Mouse (Mus musculus) MEL (cell line): ENCODE measurements around the gene Wdr3. TPM values are rescaled to one million over a fixed set of nuclear protein-coding genes. Genes with fewer than 3 reads are reported as not detected.

ENCODE experiments used
- DNase-seq: peaks from one replicate; pipeline ENCODE4 v3.0.0; 2011; ENCODE audit warnings: low read depth, low spot score
- H3K27ac ChIP-seq: 2 replicates; pipeline ENCODE4 v1.5.1; 2012; ENCODE audit warnings: low read depth, mild to moderate bottlenecking, control low read depth, low read length, moderate library complexity; ENCODE audit not compliant: control insufficient read depth
- H3K27me3 ChIP-seq, 2 experiments: fragments of 150-350 bp in 1 of 2; sonication (generic) in 1 of 2; 2 replicates each; pipeline ENCODE4 v1.6.1; 2012; ENCODE audit warnings: low read length in 2 of 2, mild to moderate bottlenecking in 2 of 2, improper control_type of control experiment in 1 of 2, moderate library complexity in 1 of 2; ENCODE audit not compliant: insufficient read depth in 2 of 2, control insufficient read depth in 1 of 2
- H3K36me3 ChIP-seq, 2 experiments: 2 replicates each; pipeline ENCODE4 v1.6.1; 2012 to 2014; ENCODE audit warnings: low read length in 2 of 2, improper control_type of control experiment in 1 of 2, inconsistent platforms in 1 of 2, mild to moderate bottlenecking in 1 of 2; ENCODE audit not compliant: insufficient read depth in 2 of 2, control insufficient read depth in 1 of 2
- H3K4me1 ChIP-seq, 2 experiments: fragments of 150-350 bp in 1 of 2; sonication (generic) in 1 of 2; 2 replicates each; pipeline ENCODE4 v1.6.1; 2012; ENCODE audit warnings: low read length in 2 of 2, improper control_type of control experiment in 1 of 2, mild to moderate bottlenecking in 1 of 2; ENCODE audit not compliant: insufficient read depth in 2 of 2, control insufficient read depth in 1 of 2
- H3K4me3 ChIP-seq, 2 experiments: fragments of 150-350 bp in 1 of 2; sonication (generic) in 1 of 2; 2 replicates each; pipeline ENCODE4 v1.5.1; 2012; ENCODE audit warnings: low read depth in 2 of 2, low read length in 2 of 2, mild to moderate bottlenecking in 2 of 2, moderate library complexity in 2 of 2, control low read depth in 1 of 2, improper control_type of control experiment in 1 of 2; ENCODE audit not compliant: control insufficient read depth in 1 of 2, insufficient read depth in 1 of 2
- H3K79me2 ChIP-seq: 2 replicates; pipeline ENCODE4 v1.6.1; 2012; ENCODE audit warnings: mild to moderate bottlenecking, low read length, moderate library complexity; ENCODE audit not compliant: control insufficient read depth, poor library complexity, insufficient read depth
- H3K9ac ChIP-seq: 2 replicates; pipeline ENCODE4 v1.6.1; 2012; ENCODE audit warnings: low read depth, mild to moderate bottlenecking, control low read depth, low read length, moderate library complexity; ENCODE audit not compliant: control insufficient read depth, poor library complexity, severe bottlenecking
- H3K9me3 ChIP-seq: fragments of 150-350 bp; sonication (generic); replicated peaks from 2 replicates; pipeline ENCODE4 v1.6.1; 2012; ENCODE audit warnings: mild to moderate bottlenecking, low read length, improper control_type of control experiment, moderate library complexity; ENCODE audit not compliant: insufficient read depth
- BHLHE40 ChIP-seq: IDR thresholded peaks from 2 replicates; pipeline ENCODE4 v1.6.1; 2012; ENCODE audit warnings: low read depth, mild to moderate bottlenecking, inconsistent platforms, low read length, improper control_type of control experiment, borderline replicate concordance
- CHD1 ChIP-seq: IDR thresholded peaks from 2 replicates; pipeline ENCODE4 v1.6.1; 2012; ENCODE audit warnings: low read depth, mild to moderate bottlenecking, inconsistent platforms, low read length, improper control_type of control experiment
- CHD2 ChIP-seq: IDR thresholded peaks from 2 replicates; pipeline ENCODE4 v1.6.1; 2011; ENCODE audit warnings: low read length, improper control_type of control experiment
- CTCF ChIP-seq, 3 experiments: IDR thresholded peaks in 2 of 3; conservative IDR thresholded peaks in 1 of 3; 2 replicates each; pipeline ENCODE4 v1.5.1; 2011 to 2012; ENCODE audit warnings: low read length in 3 of 3, low read depth in 2 of 3, mild to moderate bottlenecking in 2 of 3, improper control_type of control experiment in 1 of 3, inconsistent platforms in 1 of 3, mixed read lengths in 1 of 3, moderate library complexity in 1 of 3; ENCODE audit not compliant: control insufficient read depth in 1 of 3, insufficient read depth in 1 of 3, poor library complexity in 1 of 3, severe bottlenecking in 1 of 3
- E2F4 ChIP-seq: IDR thresholded peaks from 2 replicates; pipeline ENCODE4 v1.6.1; 2011; ENCODE audit warnings: low read depth, low read length, improper control_type of control experiment, borderline replicate concordance
- ELF1 ChIP-seq: IDR thresholded peaks from 2 replicates; pipeline ENCODE4 v1.6.1; 2014; ENCODE audit warnings: low read depth, mild to moderate bottlenecking, inconsistent platforms, low read length, improper control_type of control experiment, moderate library complexity
- EP300 ChIP-seq, 2 experiments: IDR thresholded peaks; 2 replicates each; pipeline ENCODE4 v1.6.1; 2011; ENCODE audit warnings: improper control_type of control experiment in 2 of 2, low read length in 2 of 2, low read depth in 1 of 2, mild to moderate bottlenecking in 1 of 2
- ETS1 ChIP-seq: IDR thresholded peaks from 2 replicates; pipeline ENCODE4 v1.6.1; 2012; ENCODE audit warnings: low read depth, mild to moderate bottlenecking, inconsistent platforms, low read length, improper control_type of control experiment, moderate library complexity
- GABPA ChIP-seq: IDR thresholded peaks from 2 replicates; pipeline ENCODE4 v1.6.1; 2012; ENCODE audit warnings: low read depth, mild to moderate bottlenecking, inconsistent platforms, low read length, improper control_type of control experiment, moderate library complexity
- GATA1 ChIP-seq: IDR thresholded peaks from 2 replicates; pipeline ENCODE4 v1.6.1; 2011; ENCODE audit warnings: low read depth, low read length, improper control_type of control experiment
- HCFC1 ChIP-seq: IDR thresholded peaks from 2 replicates; pipeline ENCODE4 v1.6.1; 2012; ENCODE audit warnings: low read depth, mild to moderate bottlenecking, inconsistent platforms, low read length, improper control_type of control experiment, moderate library complexity
- KAT2A ChIP-seq: conservative IDR thresholded peaks from 2 replicates; pipeline ENCODE4 v1.6.1; 2012; ENCODE audit warnings: low read depth, low read length, improper control_type of control experiment, inconsistent platforms
- MAFK ChIP-seq: IDR thresholded peaks from 2 replicates; pipeline ENCODE4 v1.6.1; 2011; ENCODE audit warnings: low read depth, mild to moderate bottlenecking, low read length, improper control_type of control experiment, borderline replicate concordance
- MAX ChIP-seq: IDR thresholded peaks from 2 replicates; pipeline ENCODE4 v1.6.1; 2011; ENCODE audit warnings: low read length, improper control_type of control experiment
- MAZ ChIP-seq: IDR thresholded peaks from 2 replicates; pipeline ENCODE4 v1.6.1; 2012; ENCODE audit warnings: low read depth, mild to moderate bottlenecking, inconsistent platforms, low read length, improper control_type of control experiment
- MYB ChIP-seq: IDR thresholded peaks from 2 replicates; pipeline ENCODE4 v1.6.1; 2011; ENCODE audit warnings: mild to moderate bottlenecking, low read depth, low read length, improper control_type of control experiment
- POLR2AphosphoS5 ChIP-seq: IDR thresholded peaks from 2 replicates; pipeline ENCODE4 v1.6.1; 2012; ENCODE audit warnings: low read depth, borderline replicate concordance, mild to moderate bottlenecking, inconsistent platforms, low read length, moderate library complexity, mixed read lengths
- TBP ChIP-seq: IDR thresholded peaks from 2 replicates; pipeline ENCODE4 v1.8.0; 2011; ENCODE audit warnings: low read depth, low read length, improper control_type of control experiment
- TCF12 ChIP-seq: IDR thresholded peaks from 2 replicates; pipeline ENCODE4 v1.6.1; 2014; ENCODE audit warnings: low read depth, mild to moderate bottlenecking, inconsistent platforms, low read length, improper control_type of control experiment, moderate library complexity
- UBTF ChIP-seq: IDR thresholded peaks from 2 replicates; pipeline ENCODE4 v1.6.1; 2012; ENCODE audit warnings: low read depth, mild to moderate bottlenecking, inconsistent platforms, low read length, improper control_type of control experiment, moderate library complexity, borderline replicate concordance; ENCODE audit not compliant: insufficient read depth
- USF1 ChIP-seq: IDR thresholded peaks from 2 replicates; pipeline ENCODE4 v1.6.1; 2014; ENCODE audit warnings: low read depth, mild to moderate bottlenecking, inconsistent platforms, low read length, improper control_type of control experiment, moderate library complexity
- USF2 ChIP-seq, 2 experiments: IDR thresholded peaks; 2 replicates each; pipeline ENCODE4 v1.6.1; 2011 to 2012; ENCODE audit warnings: improper control_type of control experiment in 2 of 2, low read length in 2 of 2, borderline replicate concordance in 1 of 2, inconsistent platforms in 1 of 2, low read depth in 1 of 2, mild to moderate bottlenecking in 1 of 2; ENCODE audit not compliant: insufficient read depth in 1 of 2
- ZC3H11A ChIP-seq: IDR thresholded peaks from 2 replicates; pipeline ENCODE4 v1.6.1; 2012; ENCODE audit warnings: low read depth, mild to moderate bottlenecking, inconsistent platforms, low read length, improper control_type of control experiment
- ZMIZ1 ChIP-seq: IDR thresholded peaks from 2 replicates; pipeline ENCODE4 v1.6.1; 2012; ENCODE audit warnings: low read depth, mild to moderate bottlenecking, inconsistent platforms, low read length, improper control_type of control experiment, moderate library complexity
- ZNF384 ChIP-seq: IDR thresholded peaks from 2 replicates; pipeline ENCODE4 v1.6.1; 2012; ENCODE audit warnings: low read depth, mild to moderate bottlenecking, inconsistent platforms, low read length, improper control_type of control experiment
- polyA plus RNA-seq, 2 experiments: library from polyadenylated mRNA; stranded (reverse) in 1 of 2; unstranded in 1 of 2; fragments of >175 nt in 1 of 2; fragments of >200 nt in 1 of 2; gene quantifications; 2 replicates each; pipeline versions ENCODE4 v1.2.1 to v1.2.4; 2012; ENCODE audit warnings: low replicate concordance in 2 of 2, low read depth in 1 of 2; ENCODE audit not compliant: insufficient read length in 2 of 2, insufficient read depth in 1 of 2, missing spikeins in 1 of 2
- total RNA-seq: library from RNA; depleted of rRNA; stranded (reverse); fragments of 300-350 nt; gene quantifications from 2 replicates; pipeline ENCODE4 v1.2.3, GENCODE M21; 2012

Wdr3 gene
- total and polyA plus RNA-seq, 3 experiments, result 76.5 to 160 (median 123) TPM

DNA sequence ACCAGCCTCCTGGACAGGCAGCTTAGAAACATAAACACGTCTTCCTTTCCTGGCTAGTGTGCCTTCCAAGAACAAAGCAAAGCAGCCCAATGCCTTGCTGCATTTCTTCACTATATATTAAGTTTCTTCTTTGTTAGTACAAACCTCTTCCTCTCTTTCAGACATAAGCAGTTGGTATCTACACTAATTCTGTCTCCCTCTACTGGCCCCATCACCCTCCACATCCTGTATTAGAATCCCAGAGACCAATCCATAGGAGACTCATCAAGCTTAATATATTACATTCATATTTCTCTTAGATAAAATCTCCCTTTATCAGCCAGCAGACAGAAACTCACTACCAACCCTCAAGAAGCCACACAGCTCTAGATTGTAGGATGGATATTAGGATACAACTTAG, 39.8 kb downstream of the Wdr3 start:
- no peaks in the 10 kb centered on the region for H3K4me1 ChIP-seq
- H3K9me3 ChIP-seq, result no peaks in the 10 kb centered on the region
- H3K9ac ChIP-seq, result no peak overlapping the region
- no peaks in the 10 kb centered on the region for H3K36me3 ChIP-seq
- no peaks in the 10 kb centered on the region for H3K27me3 ChIP-seq
- peak in 1 of 3 experiments; percentile 8; a peak in 1 of 6 replicates for TF ChIP-seq CTCF (IDR thresholded peaks at IDR 0.05 in 2 of 3, conservative IDR thresholded peaks at IDR 0.05 in 1 of 3; ENCODE audit: control insufficient read depth in 1 of 3, insufficient read depth in 1 of 3, low read depth in 2 of 3, low read length in 3 of 3, poor library complexity in 1 of 3, severe bottlenecking in 1 of 3)
- no peak for TF ChIP-seq UBTF
- no peak overlapping the region for H3K27ac ChIP-seq
- peak; percentile 25 for DNase-seq
- no peaks in the 10 kb centered on the region for H3K79me2 ChIP-seq
- no peak overlapping the region for H3K4me3 ChIP-seq

DNA sequence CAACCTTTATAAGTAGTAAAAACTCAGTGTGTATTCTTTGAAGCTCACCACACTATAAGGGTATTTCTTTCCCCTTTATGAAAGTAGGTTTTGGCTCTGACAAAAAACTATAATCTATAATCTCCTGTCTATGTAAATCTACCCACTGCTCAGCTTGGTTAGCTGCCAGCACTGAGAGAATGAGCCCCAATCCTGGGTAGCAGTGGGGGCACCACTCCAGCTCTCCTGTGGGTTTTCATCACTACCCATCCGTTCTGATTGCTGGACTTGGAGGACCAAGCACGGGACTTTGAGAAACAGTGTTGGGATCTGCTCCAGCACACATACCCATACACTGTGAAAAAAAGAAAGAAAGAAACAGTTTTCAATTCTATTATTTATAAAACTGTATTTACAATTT, 40.2 kb downstream of the Wdr3 start:
- Histone ChIP-seq H3K4me3 (no peak overlapping the region), H3K27ac (no peak overlapping the region), H3K36me3 (no peaks in the 10 kb centered on the region), H3K79me2 (no peaks in the 10 kb centered on the region), H3K4me1 (no peaks in the 10 kb centered on the region), H3K27me3 (no peaks in the 10 kb centered on the region; a peak in 2 of 4 replicates), H3K9me3 (no peaks in the 10 kb centered on the region), H3K9ac (no peak overlapping the region)
- no peak for DNase-seq
- TF ChIP-seq GABPA (no peak), E2F4 (no peak), KAT2A (no peak), ZNF384 (no peak), EP300 (IDR thresholded peaks at IDR 0.05; ENCODE audit: low read depth in 1 of 2, low read length in 2 of 2) (no peak), MYB (no peak), HCFC1 (no peak), MAFK (no peak), ZMIZ1 (no peak), ETS1 (no peak), GATA1 (no peak), MAZ (no peak), CTCF (IDR thresholded peaks at IDR 0.05 in 2 of 3, conservative IDR thresholded peaks at IDR 0.05 in 1 of 3; ENCODE audit: control insufficient read depth in 1 of 3, insufficient read depth in 1 of 3, low read depth in 2 of 3, low read length in 3 of 3, poor library complexity in 1 of 3, severe bottlenecking in 1 of 3) (no peak)

DNA sequence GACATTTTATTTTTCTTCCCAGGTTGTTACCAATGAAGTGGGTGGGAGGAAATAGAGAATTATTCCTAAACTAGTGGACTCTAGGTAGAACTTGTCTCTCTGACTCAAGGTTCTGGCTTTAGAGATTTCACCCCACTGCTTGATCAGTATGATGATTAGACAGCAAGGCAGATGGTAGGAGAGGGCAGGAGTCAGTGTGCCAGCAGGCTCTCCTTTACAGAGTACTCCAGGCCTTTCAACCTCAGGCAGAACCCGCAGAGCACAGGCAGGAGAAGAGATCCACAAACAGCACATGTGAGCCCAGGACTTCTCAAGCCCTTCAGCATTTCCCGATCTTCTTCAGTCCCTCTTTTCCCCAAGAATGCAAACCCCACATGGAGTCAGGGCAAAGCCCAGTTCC, 43.5 kb downstream of the Wdr3 start:
- Histone ChIP-seq H3K36me3 (no peaks in the 10 kb centered on the region), H3K27ac (no peak overlapping the region), H3K9me3 (no peaks in the 10 kb centered on the region), H3K27me3 (no peaks in the 10 kb centered on the region; a peak in 2 of 4 replicates), H3K4me1 (no peaks in the 10 kb centered on the region), H3K79me2 (no peaks in the 10 kb centered on the region), H3K4me3 (no peak overlapping the region), H3K9ac (no peak overlapping the region)
- no peak for DNase-seq
- TF ChIP-seq ELF1 (no peak), ZC3H11A (no peak), POLR2AphosphoS5 (no peak), TBP (no peak), USF1 (no peak), ETS1 (no peak), CTCF (IDR thresholded peaks at IDR 0.05 in 2 of 3, conservative IDR thresholded peaks at IDR 0.05 in 1 of 3; ENCODE audit: control insufficient read depth in 1 of 3, insufficient read depth in 1 of 3, low read depth in 2 of 3, low read length in 3 of 3, poor library complexity in 1 of 3, severe bottlenecking in 1 of 3) (no peak), MAZ (no peak), E2F4 (no peak), MAFK (no peak), CHD2 (no peak), ZNF384 (no peak), MYB (no peak), MAX (no peak), CHD1 (no peak), TCF12 (no peak), USF2 (IDR thresholded peaks at IDR 0.05; ENCODE audit: borderline replicate concordance in 1 of 2, insufficient read depth in 1 of 2, low read depth in 1 of 2, low read length in 2 of 2) (no peak), BHLHE40 (no peak)
